Mouse (Mus musculus): ENCODE data around the gene Mylk.
"Not testable (repeated sequence)": the region's sequence is repeated elsewhere in the genome, so short reads cannot be mapped to it uniquely, and the experiment has no call there.

Gene Mylk

DNA sequence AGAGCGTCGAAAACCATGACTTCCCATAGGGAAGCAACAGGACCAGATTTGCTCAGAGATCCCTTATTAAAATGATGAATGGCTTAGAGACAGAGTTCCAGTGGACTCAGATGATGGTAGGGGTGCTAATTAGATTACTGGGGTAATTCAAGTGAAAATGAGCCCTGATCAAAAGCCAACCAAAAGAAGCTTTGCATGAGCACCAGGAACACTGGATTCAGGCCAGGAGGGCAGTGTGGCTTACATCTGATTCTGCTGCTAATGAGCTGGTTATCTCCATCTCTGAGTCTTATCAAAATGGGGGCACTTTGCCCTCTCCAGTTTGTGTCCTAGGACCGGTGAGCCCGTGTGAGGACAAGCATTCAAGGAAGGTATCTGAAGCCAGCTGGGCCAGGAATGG is 23.4 kb downstream of the Mylk start:
- no peak for DNase-seq (ENCODE audit: low spot score in 2 of 2)

DNA sequence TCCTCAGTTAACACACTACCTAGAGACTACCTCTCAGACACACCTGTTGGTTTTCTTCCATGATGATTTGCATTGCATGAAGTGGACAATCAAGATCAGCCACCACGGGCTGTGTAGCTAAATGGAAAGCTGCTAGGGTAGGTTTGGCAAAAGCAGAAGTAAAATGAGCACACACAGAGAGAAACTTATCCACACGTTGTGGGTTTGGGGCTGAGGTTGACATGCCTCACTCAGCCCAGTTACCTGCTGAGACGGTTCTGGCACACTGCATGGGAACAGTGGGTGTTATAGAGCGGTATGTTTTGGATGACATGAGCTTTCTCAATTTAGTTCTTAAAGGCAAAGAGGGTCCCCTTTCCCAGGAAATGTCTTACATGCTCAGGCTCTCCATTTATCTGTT is 25.1 kb downstream of the Mylk start:
- no peak for DNase-seq (ENCODE audit: low spot score in 2 of 2)

DNA sequence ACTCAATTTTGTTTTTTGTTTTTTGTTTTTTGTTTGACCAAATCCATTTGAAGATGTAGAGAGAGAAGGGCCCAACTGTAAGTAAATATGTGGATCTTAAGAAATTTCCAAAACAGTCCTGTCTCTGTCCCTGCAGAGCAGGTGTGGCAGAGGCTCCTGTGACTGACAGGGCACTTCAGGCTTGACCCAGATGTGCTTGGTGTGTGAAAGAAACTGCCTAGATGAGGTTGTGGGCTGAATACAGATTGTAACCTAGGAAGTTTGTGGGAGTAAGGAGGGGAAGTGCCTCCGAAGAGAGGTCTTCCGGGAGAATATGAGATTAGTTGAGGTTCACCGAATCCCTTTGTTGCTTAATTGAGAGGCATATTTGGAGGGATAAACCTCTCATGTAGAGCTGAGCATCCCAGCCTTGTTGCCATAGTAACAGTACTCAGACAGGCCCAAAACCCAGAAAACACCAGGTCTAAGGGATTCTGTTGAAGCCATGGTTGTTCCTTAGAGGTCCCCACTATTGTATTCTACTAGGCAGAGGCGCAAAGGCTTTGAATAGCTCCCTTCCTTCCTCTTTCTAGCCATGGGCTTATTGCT is 27.5 kb downstream of the Mylk start:
- DNase-seq (ENCODE audit: low spot score in 2 of 2): no peak

DNA sequence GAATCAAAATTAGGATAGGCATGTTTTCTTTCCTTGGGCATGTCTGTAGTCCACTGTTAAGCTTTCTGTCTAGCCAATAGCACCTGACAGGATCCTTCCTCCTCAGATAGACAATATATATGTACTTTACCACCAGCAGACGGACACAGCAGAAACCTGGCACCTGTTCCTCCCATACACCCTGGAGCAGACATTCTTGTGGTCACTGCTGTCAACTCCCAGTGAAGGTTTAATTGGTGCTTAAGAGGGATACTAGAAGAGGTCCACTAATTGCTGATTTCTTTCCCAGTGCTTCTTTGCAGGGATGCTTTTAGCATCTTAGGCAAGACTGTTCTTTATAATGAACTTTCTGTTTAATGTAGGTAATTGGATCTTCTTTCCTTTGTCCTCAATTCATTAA is 37.4 kb downstream of the Mylk start:
- no peak for DNase-seq (ENCODE audit: low spot score in 2 of 2)

DNA sequence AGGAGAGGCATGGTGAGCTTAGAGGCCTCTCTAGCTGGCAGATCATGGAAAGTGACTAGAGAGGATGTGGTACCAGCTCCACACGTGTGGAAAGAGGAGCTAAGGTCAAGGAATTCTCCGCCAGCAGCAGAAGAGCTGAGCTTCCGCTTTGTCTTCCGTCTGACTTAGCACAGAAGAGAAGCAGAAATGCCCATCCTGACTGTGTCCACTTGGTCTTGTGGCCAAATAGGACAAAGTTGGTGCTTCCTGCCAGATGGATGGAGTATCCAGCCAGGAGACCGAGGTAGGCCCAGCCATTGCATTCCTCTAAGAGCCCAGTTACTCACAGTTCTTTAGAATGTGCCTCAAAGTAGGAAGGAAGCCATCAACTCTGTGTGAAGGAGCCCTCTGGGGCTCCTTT is 38.5 kb downstream of the Mylk start:
- no peak for DNase-seq (ENCODE audit: low spot score in 2 of 2)

DNA sequence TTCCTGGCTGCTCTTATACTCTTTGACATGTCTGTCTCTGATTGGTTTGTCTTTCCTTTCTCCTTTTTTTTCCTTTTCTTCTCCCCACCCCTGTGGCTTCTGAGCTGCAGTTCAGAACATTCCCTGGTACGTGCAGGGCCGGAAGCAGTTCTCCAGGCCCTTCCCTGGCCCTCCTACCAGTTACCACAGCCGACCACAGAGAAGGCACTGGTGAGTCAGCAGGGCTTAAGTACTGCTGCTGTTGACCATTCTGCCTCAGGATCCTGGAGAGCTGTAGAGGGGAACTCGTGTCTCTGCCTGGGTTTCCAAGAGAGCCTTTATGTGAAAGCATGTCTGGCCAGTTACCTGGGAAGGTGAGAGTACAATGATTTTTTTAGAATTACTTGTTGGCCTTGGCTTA is 39.7 kb downstream of the Mylk start:
- no peak for DNase-seq (ENCODE audit: low spot score in 2 of 2)

DNA sequence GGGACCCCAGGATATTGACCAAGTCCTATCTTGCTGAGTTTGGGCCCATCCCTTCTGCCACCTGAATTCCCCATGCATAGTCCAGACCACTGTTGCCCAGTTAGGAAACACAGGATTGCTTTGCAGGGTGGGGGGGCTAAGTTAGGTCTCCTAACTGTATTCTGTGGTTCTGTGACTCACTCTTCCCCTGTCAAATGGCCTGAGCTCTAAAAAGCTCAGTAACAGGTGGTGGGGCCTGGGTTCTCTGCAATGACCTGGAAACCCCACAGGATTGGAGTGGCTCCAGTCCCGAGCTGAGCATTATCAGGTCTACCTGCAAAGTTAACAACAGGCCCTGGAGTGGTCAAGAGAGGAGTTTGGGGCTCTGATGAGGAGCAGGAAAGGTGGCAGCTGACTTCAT is 47.5 kb downstream of the Mylk start:
- DNase-seq (ENCODE audit: low spot score in 2 of 2): no peak

DNA sequence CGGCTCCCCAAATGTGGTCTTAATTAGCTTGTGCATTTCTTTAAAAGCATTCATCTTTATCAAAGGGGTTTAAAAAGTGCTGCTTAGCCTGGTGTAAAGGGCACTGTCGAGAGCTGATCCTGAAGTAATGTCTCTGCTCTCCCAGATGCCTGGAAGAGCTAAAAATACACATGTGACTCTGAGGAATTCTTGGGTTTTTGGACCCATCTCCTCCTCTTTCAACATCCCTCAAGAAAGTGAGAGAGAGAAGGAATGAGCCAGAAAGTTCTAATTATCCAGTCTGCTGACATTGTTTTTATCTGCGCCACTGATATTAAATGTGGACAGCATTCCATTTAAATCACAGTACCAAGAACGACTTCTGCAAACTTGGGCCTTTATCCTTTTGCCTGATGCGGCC is 48.0 kb downstream of the Mylk start:
- DNase-seq (ENCODE audit: low spot score in 2 of 2): no peak

DNA sequence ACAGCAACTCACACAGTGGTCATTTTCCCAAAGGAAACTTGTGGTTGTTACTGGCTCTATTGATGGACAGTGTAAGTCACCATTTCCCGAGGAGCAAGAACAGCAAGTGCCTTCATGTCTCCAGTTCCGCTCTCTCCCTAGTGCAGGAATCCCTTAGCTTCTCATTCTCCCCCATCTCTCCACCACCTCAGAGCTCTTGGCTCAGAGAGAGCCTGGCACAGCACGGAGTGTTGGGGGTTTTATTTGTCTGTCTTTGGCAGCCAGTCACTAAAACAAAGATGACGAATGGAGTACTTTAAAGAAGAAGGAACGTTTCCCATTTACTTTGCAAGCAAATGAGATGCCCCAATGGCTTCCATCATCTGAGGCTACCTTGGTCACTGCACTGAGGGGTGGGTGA is 56.2 kb downstream of the Mylk start:
- DNase-seq (ENCODE audit: low spot score in 2 of 2): no peak

DNA sequence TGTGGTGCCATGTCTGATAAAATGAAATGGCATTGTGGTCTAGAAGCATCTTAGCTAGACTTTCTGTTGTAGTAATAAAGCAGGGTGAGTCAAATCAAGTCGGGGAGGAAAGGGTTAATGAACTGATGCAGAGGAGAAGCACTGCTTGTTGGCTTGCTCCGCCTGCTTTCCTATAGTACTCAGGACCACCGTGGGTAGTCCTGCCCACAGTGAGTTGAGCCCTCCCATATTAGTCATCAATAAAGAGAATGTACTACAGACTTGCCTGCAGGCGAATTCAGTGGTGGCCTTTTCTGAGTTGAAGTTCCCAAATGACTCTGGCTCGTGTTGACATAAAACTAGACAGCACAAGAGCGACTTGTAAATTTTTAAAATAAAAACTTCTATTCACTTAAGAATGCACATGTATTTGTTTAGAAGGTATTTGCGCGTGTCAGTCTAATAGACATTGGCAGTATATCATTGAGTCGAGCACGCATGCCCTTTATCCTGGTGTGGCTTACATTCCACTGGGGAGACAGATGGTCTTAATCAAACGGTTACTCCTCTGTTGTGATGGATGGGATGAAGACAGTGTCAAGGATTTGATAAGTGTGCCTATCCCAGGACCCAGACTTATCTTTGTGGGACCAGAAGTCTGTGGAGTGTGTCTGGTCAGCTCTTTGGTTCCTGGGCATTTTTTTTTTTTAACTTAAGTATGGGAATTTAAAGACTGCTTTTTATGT is 59.4 kb downstream of the Mylk start:
- no peak for DNase-seq (ENCODE audit: low spot score in 2 of 2)

DNA sequence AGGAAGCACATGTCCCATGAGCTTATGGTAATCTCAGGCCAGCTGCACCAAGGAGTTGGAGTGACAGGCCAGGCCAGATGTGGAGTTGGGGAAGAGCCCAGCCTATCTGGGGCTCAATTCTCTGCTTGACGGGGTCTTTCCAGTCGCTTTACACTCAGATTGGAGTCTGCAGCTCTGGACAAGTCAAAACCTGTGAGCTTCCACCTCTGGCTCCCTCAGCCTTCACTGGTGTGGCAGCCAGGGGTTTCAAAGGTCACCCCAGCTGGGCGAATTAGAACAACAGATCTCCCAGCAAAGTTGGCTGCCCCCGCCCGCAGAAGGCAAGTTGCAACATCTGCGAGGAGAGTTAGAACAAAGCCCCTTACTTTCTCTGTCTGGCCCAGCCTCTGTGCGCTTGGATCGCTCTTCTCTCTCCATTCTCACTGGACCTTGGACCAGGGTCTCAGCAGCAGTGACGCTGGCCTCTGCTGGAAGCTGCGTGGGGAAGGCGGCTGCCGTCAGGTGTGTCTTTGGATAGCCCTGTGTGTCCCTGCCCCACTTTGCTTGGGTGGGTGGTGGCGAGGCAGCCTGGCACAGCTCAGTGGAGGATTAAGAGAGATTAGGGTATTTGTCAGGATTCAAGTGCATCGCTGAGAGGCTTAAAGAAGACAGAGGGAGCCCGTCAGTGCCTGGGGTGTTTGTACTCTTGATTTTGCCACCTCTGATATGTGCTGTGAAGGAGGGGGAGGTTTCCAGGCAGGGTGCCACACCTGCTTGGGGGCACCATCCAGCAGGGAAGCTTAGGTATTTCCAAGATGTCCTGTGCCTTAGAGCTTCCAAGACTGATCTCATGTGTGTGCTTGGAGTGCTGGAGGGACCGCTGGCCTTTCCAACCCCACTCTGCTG is 62.1 kb downstream of the Mylk start:
- DNase-seq (ENCODE audit: low spot score in 2 of 2): no peak

DNA sequence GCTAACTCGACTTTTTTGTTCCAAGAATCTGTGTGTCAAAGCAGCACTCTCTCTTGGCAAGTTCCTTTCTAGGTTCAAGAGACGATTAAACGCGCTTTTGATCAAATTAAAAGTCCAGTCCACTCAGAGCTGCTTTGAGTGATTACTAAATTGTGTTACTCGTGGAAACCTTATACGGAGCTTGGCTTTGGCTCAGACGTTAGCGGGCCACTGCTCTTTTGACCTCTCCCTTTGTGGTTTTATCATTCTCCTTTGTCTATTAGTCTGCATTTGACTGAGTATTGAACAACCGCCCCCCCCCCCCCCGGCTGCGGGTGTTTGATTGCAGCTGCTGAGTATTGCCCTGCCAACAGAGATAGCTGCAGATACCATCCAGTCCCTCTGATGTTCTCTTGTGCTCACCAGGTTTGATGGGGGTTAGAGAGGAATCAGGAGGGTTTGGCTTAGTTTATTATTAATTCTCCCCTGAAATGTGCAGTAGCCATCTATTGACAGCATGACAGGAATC is 62.8 kb downstream of the Mylk start:
- DNase-seq (ENCODE audit: low spot score in 2 of 2): no peak

DNA sequence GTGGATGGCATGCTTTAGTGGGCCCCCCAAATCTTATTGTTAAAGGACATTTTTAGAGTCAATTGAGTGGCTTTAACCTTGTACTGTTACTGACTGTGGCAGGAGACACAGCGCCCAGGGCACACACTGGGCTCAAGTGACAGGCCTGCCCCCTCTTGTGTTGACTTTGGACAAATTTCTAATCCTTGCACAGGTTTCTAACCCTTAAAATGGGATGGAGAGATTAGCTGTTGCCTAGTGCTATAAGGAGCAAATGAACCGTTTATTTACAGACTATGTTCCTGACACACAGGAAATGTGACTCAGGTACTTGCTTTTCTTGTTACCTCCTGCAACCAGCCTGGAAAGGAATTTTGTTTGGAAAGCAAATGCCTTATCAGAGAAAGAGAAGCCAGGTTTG is 67.2 kb downstream of the Mylk start:
- no peak for DNase-seq (ENCODE audit: low spot score in 2 of 2)

DNA sequence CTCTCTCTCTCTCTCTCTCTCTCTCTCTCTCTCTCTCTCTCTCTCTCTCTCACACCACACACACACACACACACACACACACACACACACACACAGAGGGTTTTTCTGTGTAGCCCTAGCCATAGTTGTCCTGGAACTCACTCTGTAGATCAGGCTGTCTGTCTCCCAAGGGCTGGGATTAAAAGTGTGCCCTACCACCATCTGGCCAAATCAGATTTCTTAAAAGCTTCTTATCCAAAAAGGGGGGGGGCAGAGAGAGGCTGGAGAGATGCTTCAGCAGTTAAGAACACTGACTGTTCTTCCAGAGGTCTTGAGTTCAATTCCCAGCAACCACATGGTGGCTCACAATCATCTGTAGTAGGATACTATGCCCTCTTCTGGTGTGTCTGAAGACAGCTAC is 68.2 kb downstream of the Mylk start:
- not testable (repeated sequence) for DNase-seq (ENCODE audit: low spot score in 2 of 2)

DNA sequence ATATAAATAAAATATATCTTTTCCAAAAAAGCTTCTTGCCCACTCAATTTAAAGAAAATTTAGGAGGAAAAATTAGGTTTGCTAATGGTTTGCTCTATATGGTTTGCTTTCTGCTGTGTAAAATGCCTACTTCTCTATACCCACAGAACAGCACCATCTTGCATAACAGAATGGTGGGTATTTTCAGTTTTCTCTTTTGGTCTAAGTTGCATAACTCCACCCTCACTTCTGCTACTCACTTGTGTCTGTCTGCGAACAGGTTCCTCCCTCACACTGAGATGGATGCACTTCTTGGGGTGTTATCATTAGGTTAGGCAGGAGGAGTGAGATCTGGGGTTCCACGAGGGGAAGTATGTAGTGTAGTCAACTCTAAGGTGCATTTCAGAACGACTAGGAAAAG is 68.6 kb downstream of the Mylk start:
- DNase-seq (ENCODE audit: low spot score in 2 of 2): no peak

DNA sequence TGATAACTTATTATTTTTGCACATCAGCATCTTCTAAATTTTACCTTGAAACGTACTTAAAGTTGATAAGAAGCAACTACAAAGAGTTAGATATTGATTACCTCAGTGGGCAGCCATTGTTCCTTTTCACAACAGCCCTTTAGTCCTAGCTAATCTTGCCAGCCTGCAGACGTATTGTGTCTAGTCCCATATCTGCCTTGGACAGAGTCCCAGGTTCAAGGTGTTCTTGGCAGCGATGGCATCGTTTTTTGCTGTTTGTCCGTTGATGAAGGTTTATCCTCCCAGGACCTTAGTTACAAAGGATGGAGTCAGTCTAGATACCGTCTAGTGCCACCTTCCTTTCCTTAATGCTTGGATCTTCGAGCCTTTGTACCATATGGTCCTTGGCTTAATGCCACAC is 69.6 kb downstream of the Mylk start:
- DNase-seq (ENCODE audit: low spot score in 2 of 2): no peak

DNA sequence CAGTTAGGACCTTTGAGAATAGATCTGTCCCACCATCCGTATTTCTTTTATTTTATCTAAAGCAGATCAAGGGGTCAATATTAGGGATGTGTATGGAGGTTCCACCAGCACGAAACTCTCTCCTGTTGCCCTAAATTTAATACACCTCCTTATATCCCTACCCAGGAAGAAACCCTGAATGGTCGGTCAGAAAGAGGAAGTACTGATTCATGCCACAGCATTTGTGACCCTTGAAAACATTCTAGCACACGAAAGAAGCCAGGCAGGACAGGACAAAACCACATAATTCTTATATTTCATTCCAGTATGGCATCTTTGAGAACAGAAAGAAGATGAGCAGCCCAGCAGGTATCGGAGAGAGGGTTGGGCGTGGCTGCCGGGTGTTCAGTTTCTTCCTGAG is 71.5 kb downstream of the Mylk start:
- DNase-seq (ENCODE audit: low spot score in 2 of 2): no peak

DNA sequence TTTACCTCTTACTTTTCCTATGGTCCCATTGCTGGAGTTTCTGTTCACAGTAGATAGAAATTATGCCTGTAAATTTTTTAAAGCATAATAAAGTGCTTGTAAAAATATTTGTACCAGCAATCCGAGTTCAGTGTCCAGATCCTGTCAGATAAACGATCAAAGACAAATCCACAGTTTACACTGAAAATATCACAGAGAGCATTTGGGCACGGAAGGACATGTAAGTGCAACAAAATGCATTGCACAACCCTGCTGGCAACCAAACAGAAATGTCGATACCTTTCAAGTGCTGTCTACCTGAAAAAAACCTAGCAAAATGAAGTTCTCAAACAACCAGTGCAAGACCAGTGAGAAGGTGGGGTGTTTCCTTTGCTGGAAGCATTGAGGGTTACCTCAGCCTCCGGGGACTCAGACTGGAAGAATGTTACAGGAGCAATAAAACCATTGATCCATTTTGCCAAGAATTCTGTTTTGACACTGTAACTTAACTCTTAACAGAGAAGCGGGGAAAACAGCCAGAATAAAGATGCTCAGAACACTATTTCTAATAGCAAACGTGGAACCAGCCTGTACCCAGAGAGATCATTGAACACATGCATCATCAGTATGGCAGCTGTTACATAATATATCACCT is 80.2 kb downstream of the Mylk start:
- DNase-seq (ENCODE audit: low spot score in 2 of 2): no peak

DNA sequence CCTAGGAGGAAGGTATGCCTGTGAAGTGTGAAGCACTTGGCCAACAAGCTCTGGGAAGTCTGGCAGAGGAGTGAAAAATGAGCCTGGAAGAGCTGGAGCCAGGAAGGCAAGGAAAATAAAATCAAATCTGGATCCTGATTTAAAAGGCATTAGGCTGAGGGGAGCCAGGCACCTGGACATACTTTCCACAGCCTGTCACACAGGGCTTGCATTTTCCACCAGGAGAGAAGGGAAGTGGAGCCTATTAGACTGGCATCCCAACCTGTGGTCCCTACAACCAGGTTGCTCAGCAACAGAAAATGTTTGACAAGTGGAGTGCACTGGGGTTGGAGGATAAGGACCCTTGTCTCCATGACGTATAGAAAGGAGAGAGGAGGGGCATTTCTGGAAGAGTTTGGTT is 89.5 kb downstream of the Mylk start:
- DNase-seq (ENCODE audit: low spot score in 2 of 2): no peak

DNA sequence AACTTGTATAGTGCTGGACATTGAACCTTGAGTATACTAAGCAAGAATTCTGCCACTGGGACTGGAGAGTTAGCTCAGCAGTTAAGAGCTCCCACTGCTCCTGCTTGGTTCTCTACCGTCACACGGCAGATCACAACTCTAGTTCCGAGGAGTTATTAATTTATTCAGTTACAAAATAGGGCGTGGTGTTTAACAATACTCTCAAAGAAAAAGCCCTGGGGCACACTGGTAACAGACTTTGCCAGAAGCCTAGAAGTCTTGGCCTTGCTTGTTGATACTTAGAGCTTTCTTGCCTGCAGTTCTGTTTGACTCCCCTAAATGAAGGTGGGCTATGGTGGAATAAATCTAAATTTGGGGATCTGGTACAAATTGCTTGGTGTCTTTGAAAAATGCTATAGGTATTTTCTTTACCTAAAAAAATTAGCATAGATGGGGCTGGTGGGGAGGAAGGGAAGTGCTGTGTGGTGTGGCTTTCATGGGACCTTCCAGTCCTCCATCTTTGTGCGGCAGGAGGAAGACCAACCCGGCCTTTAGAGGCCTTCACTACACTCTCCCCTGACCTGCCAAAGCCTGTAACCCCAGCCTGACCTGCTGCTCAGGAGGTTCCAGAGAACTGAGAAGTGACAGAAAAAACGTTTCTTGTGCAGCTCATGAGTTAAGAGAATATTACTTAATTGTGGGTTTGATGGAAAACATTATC is 94.1 kb downstream of the Mylk start:
- no peak for DNase-seq (ENCODE audit: low spot score in 2 of 2)

DNA sequence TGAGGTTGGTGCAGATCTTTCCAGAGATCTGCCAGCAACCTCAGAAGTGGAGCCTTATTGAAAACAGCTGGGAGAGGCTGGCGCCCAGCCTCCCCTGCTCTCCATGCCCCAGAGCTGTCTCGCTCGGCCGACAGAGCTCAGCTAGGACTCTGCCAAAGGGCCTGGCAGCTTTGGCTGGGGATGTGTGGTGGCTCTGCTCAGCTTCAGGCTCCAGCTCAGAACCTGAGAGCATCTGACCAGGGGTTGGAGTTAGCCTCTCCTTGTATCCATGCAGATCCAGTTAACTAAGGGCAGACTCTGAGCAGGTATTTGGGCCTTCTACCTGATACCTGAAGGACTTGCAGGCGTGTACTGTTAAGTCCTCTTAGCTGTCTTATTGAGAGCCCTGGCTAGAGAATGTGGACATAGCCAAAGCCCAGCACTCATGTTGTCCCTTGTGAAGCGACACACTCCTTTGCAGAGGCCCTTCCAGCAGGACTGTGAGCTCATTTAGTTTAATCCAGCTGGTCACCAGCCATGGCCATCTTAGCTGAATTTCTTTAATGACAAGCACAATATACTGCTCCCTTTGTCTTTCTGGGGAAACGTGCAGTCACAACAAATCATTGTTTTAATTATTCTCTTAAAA is 94.8 kb downstream of the Mylk start:
- DNase-seq (ENCODE audit: low spot score in 2 of 2): no peak

All from frontal cortex, postnatal 25 days (tissue).